Comparison of ENCODE assay signal across 8 mouse cellular contexts in the genomic region with DNA sequence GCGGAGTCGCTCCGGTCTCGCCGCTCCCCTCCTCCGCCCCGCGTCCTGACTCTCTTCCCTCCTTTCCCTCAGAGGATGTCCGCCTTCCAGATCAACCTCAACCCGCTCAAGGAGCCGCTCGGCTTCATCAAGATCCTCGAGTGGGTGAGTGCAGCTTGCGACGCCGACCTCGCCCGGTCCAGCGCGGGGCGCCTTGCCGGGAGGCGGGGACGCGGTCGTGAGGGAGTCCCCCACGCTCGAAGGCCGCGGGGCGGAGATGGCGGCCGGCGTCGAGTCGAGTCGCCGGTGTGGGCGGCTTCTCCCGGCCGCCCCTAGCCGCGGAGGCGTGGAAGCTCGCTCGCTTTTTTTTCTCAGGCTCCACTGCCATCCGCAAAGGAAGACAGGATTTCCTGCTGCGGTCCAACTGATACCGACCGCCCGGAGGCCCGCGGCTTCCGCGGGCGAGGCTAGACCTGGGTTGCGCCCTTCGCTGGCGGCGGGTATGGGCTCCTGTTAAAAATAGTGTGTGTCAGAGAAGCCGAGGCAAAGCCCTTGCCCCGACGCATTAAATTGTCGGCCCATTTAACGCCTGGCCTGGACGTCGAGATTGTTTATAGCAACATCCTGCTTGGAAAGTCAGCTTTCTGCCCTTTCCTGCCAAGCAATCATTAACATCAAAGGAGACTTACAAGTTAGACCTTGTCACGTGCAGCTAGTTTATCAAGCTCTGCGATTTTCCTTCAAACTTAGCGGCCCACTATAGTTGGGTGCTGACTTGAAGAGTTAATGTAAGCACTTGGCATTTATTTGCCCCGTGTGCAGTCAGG. TPM values are rescaled to one million over a fixed set of nuclear protein-coding genes. Genes with fewer than 3 reads are reported as not detected.
DNase-seq lines count a peak whose midpoint lies in the region; ATAC-seq and TF ChIP-seq lines count a peak whose summit lies in the region.

No protein-coding gene starts in this region.

- no peaks in the 10 kb centered on the region for H3K36me3 ChIP-seq in limb, embryonic 15.5 days
- H3K36me3 ChIP-seq in midbrain, postnatal 0 days (ENCODE audit: insufficient read depth, low read length): no peaks in the 10 kb centered on the region

- DNase-seq in embryo, embryonic 10 days (ENCODE audit: low spot score): peak; percentile 67
- no peak for DNase-seq in embryo, embryonic 11 days
- DNase-seq in 3T3-L1 (ENCODE audit: low read depth, low spot score): peak; percentile 67
- peak; percentile 36 for DNase-seq in brain, adult 2 months (ENCODE audit: low read depth, low spot score)
- peak; percentile 49 for DNase-seq in gonadal fat pad, adult 2 months (ENCODE audit: low read depth)
- peak; percentile 58 for DNase-seq in midbrain, postnatal 0 days (ENCODE audit: low spot score)
- DNase-seq in urinary bladder, adult 18-20 months (ENCODE audit: low spot score in 2 of 2): no peak

- H3K27me3 ChIP-seq in limb, embryonic 15.5 days: no peaks in the 10 kb centered on the region
- H3K27me3 ChIP-seq in midbrain, postnatal 0 days (ENCODE audit: insufficient read depth, low read length): no peaks in the 10 kb centered on the region

- TF ChIP-seq CTCF in midbrain, postnatal 0 days (IDR thresholded peaks at IDR 0.05): no peak

- peak overlapping the region; percentile 64 for H3K4me2 ChIP-seq in limb, embryonic 15.5 days
- peak overlapping the region; percentile 57 for H3K4me2 ChIP-seq in midbrain, postnatal 0 days (ENCODE audit: low read depth, low read length, poor library complexity, severe bottlenecking)

- no peaks in the 10 kb centered on the region for H3K9me3 ChIP-seq in limb, embryonic 15.5 days
- H3K9me3 ChIP-seq in midbrain, postnatal 0 days (ENCODE audit: low read length): no peaks in the 10 kb centered on the region

- peak overlapping the region; percentile 74 for H3K4me3 ChIP-seq in limb, embryonic 15.5 days
- peak overlapping the region; percentile 88 for H3K4me3 ChIP-seq in midbrain, postnatal 0 days (ENCODE audit: low read depth, low read length)

- H3K27ac ChIP-seq in limb, embryonic 15.5 days: peak overlapping the region; percentile 98
- H3K27ac ChIP-seq in midbrain, postnatal 0 days (ENCODE audit: low read depth, low read length): peak overlapping the region; percentile 94

- peaks cover 8% of the 10 kb centered on the region; the same call in 1 of the 2 replicates for H3K4me1 ChIP-seq in limb, embryonic 15.5 days
- H3K4me1 ChIP-seq in midbrain, postnatal 0 days (ENCODE audit: insufficient read depth, low read length): peaks cover 8% of the 10 kb centered on the region

- H3K9ac ChIP-seq in limb, embryonic 15.5 days: peak overlapping the region; percentile 87
- peak overlapping the region; percentile 84 for H3K9ac ChIP-seq in midbrain, postnatal 0 days (replicated peaks; ENCODE audit: low read length, poor library complexity, severe bottlenecking)

- peak; percentile 59 for ATAC-seq in limb, embryonic 15.5 days (ENCODE audit: insufficient number of reproducible peaks, low FRiP score, low TSS enrichment, low read depth)
- ATAC-seq in midbrain, postnatal 0 days (ENCODE audit: low FRiP score): peak; percentile 77

- under 1% methylated on average over 71 of the region's 71 CpGs for WGBS in limb, embryonic 15.5 days
- WGBS in midbrain, postnatal 0 days: under 1% methylated on average over 69 of the region's 71 CpGs

RNA-seq across cellular contexts. Expression of gene Sypl, which starts 0.7 kb away (rescaled TPM):
- 108 and 139 TPM in 2 replicates for polyA plus RNA-seq in gonadal fat pad, adult 2 months (2012; rRNA removed)
- polyA plus RNA-seq in limb, embryonic 15.5 days (2015; fragmentation: Nextera tagmentation; extraction: Ambion mirVana): 105 and 121 TPM in 2 replicates
- 15.2 and 19.3 TPM in 2 replicates for total RNA-seq in midbrain, postnatal 0 days (2014; rRNA removed)
- 35.2 and 37.1 TPM in 2 replicates for polyA plus RNA-seq in midbrain, postnatal 0 days (2015; fragmentation: Nextera tagmentation; extraction: Ambion mirVana)

Comparison
In these comparisons a context has a peak if more than half of its experiments do, and no peak if none do; other contexts are left out.
1. DNase-seq: peak in embryo, embryonic 10 days (single experiment), 3T3-L1 (single experiment), brain, adult 2 months (single experiment), gonadal fat pad, adult 2 months (single experiment) and midbrain, postnatal 0 days (single experiment); none in embryo, embryonic 11 days (single experiment) and urinary bladder, adult 18-20 months (0 of 2).